Mouse (Mus musculus): ENCODE results near the gene Bcdin3d.
"Not testable (repeated sequence)": the region's sequence is repeated elsewhere in the genome, so short reads cannot be mapped to it uniquely, and the experiment has no call there.

Gene Bcdin3d

GRCm38 (mm10) chr15:99475814-99476213 is 1.3 kb upstream of the Bcdin3d start:
- in situ Hi-C loops (cut with MboI, MseI) = no loop called here

- in situ Hi-C loops (cut with MboI, MseI) = no loop called here
These were observed 542 bp downstream of the Bcdin3d start for GRCm38 (mm10) chr15:99473801-99474575.

- in situ Hi-C loops (cut with MboI, MseI) = no loop called here
These were observed 1.6 kb downstream of the Bcdin3d start for GRCm38 (mm10) chr15:99472972-99473371.

GRCm38 (mm10) chr15:99471677-99472063 is 2.9 kb downstream of the Bcdin3d start:
- in situ Hi-C loops (cut with MboI, MseI) = no loop called here

GRCm38 (mm10) chr15:99470971-99471676 is 3.4 kb downstream of the Bcdin3d start:
- in situ Hi-C loops (cut with MboI, MseI) = no loop called here

GRCm38 (mm10) chr15:99470224-99470761 is 4.2 kb downstream of the Bcdin3d start:
- in situ Hi-C loops (cut with MboI, MseI) = no loop called here

- in situ Hi-C loops (cut with MboI, MseI) = loop anchor here in 1 of 2 experiments (5.0 kb wide), 1 partner anchor 47 kb away; no protein-coding TSS in a partner anchor
These were observed 4.8 kb downstream of the Bcdin3d start for GRCm38 (mm10) chr15:99469736-99470135.

GRCm38 (mm10) chr15:99469067-99469466 is 5.5 kb downstream of the Bcdin3d start:
- in situ Hi-C loops (cut with MboI, MseI) = loop anchor here in 1 of 2 experiments (5.0 kb wide), 1 partner anchor 47 kb away; no protein-coding TSS in a partner anchor

- in situ Hi-C loops (cut with MboI, MseI) = no loop called here
These were observed 11.3 kb downstream of the Bcdin3d start for GRCm38 (mm10) chr15:99463194-99463593.

- in situ Hi-C loops (cut with MboI, MseI) = no loop called here
These were observed 16.7 kb downstream of the Bcdin3d start, which contains the start of gene Nckap5l for GRCm38 (mm10) chr15:99457606-99458401. Nckap5l (minus strand) TSS chr15:99457748.

- in situ Hi-C loops (cut with MboI, MseI) = no loop called here
These were observed 17.4 kb downstream of the Bcdin3d start for GRCm38 (mm10) chr15:99456963-99457605.

- in situ Hi-C loops (cut with MboI, MseI) = no loop called here
These were observed 18.1 kb downstream of the Bcdin3d start for GRCm38 (mm10) chr15:99456338-99456962.

- in situ Hi-C loops (cut with MboI, MseI) = no loop called here
These were observed 19.1 kb downstream of the Bcdin3d start for GRCm38 (mm10) chr15:99455415-99455814.

GRCm38 (mm10) chr15:99454585-99455279 is 19.8 kb downstream of the Bcdin3d start:
- in situ Hi-C loops (cut with MboI, MseI) = no loop called here

- in situ Hi-C loops (cut with MboI, MseI) = no loop called here
These were observed 21.2 kb downstream of the Bcdin3d start for GRCm38 (mm10) chr15:99453153-99453900.

GRCm38 (mm10) chr15:99449751-99450280 is 24.7 kb downstream of the Bcdin3d start:
- in situ Hi-C loops (cut with MboI, MseI) = no loop called here

GRCm38 (mm10) chr15:99449131-99449750 is 25.3 kb downstream of the Bcdin3d start:
- in situ Hi-C loops (cut with MboI, MseI) = no loop called here

GRCm38 (mm10) chr15:99446136-99446535 is 28.4 kb downstream of the Bcdin3d start:
- in situ Hi-C loops (cut with MboI, MseI) = not testable (repeated sequence)
